Mouse (Mus musculus): ENCODE results near the gene Mt2.

DNA sequence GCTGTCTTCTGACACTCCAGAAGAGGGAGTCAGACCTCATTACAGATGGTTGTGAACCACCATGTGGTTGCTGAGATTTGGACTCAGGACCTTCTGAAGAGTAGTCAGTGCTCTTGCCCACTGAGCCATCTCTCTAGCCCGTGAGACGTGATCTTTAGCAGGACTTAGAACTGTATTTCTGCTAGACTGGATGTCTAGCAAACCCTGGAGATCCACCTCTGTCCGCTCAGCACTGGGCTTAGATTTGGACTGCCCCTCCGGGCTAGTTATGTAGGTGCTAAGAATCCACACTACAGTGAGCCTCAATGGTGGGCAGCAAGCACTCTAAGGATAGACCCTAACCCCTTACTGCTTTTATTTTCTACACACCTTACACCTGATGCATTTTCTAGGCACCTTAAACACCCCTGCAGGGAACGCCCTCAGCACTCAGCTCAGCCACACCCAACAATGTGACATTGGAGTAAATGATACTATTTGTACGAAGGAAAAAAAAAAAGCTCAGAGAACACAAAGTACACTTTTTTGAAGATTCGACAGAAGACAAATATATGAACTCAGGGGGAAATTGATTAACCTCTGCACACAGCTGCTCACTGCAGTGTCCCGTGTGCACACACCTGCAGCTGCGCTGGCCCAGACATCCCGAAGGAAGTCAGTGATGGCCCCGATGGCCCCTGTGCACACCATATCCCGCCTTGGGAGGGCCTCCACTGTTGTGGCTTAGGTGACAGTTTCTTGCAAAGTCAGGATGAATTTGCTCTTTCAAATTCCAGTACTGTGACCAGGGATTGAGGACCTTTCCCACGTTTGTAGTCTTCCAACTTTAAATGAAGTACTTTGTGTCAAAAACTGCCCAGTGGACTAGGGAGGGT, 9.8 kb downstream of the Mt2 start:
- no peak for TF ChIP-seq POLR2A (IDR thresholded peaks at IDR 0.05; ENCODE audit: control insufficient read depth, extremely low read depth, insufficient read depth, low read length, poor library complexity)
- no peak for TF ChIP-seq CTCF (IDR thresholded peaks at IDR 0.05; ENCODE audit: borderline replicate concordance, control insufficient read depth, extremely low read depth, insufficient read depth, low read length, poor library complexity)

Measured in thymus, adult 2 months (tissue).